Mouse (Mus musculus) right cerebral cortex, adult 2 months (tissue): ENCODE data around the gene Dnaic1.
"Not testable (repeated sequence)": the region's sequence is repeated elsewhere in the genome, so short reads cannot be mapped to it uniquely, and the experiment has no call there.

Experiments
- DNase-seq, 2 experiments: peaks; one replicate each; pipeline ENCODE4 v3.0.0; 2021 to 2022; ENCODE audit warnings: low spot score in 2 of 2

Dnaic1 gene

DNA sequence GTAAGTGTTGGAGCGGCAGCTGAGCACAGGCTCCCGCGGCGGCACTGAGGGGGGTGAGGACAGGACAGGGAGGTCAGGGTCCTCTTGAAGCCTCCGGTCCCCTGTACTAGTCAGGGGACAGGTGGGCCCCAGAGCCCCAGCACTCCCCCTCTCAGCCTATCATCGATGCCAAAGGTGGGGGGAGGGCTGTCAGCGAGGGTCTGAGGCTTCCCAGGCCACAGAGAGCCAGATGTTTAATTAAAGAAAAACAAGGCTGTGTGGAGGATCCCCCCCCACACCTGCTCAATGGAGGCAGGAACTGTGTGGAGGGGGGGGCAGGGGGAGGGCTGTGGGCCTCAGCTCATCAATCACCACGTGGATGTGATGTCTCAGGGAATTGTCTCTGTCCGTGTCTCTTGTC lies 94.0 kb downstream of the Dnaic1 start:
- no peak for DNase-seq

DNA sequence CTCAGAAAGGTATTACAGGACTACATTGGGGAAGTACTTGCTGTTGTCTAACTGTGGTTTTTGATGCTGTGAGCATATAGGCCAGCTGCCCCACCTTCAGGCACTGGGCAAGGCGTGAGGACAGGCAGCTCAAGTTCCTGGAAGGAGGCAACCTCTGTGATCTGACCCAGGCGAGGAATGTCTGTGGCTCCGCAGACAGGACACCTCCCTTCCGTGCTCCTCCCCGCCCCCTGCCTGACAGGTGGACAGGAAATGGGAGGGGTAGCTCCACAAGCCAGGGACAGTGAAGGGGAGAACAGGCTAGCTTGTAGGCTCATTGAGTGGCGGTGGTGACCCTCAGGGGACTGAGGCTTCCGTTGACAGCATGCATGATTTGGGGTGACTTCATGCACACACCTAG lies 95.0 kb downstream of the Dnaic1 start:
- DNase-seq, result no peak

DNA sequence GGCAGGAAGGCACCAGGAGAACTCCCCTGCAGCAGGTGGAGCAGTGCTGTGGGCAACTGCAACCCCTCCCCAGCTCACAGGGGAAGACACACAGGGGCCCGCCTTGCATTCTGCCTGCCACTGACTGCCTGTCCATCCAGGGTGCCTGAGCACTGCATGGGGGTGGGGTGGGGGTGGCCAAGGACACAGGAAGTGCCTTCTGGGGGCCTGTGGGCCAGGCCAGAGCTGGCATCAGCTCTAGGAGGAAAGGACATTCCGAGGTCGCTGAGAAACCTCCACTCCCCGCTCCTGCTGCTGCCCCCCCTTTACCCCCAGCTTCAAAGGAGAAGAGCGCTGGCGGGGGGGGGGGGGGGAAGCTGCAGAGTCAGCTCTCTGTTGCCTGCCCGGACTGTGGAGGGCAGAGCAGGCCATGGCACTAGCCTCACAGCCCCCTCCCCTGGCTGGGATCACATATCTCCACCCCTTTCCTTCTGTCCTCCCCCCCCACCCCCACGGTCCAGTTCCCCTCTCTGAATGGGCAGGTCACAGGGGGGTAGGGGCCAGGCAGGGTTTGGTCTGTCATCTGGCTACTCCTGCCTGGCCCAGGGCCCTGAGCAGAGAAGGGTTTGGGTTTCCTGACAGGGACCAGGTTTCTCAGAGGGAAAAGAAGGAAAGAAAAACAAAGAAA lies 95.6 kb downstream of the Dnaic1 start:
- DNase-seq, result no peak

DNA sequence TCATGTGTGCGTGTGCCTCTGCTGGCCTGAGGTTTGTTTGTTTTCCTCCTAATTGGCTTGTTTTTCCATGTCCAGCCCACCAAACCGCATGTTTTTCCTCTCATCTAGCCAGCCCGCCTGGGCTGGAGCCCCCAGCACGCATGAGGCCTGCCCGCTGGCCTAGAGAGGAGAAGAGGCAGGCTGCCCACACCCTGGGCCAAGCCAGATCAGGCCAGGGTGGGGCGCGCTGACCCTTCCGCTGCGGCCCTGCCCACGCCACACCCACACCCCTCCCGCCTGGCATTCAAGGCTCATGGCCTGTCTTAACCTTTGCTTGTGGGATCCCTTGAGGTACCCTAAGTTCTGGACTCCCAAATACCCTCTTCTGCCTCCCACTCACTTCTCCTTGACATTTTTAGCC lies 97.1 kb downstream of the Dnaic1 start:
- no peak for DNase-seq

- no peak for DNase-seq
These were observed 101.3 kb downstream of the Dnaic1 start for GRCm38 (mm10) chr4:41670836-41671235.

DNA sequence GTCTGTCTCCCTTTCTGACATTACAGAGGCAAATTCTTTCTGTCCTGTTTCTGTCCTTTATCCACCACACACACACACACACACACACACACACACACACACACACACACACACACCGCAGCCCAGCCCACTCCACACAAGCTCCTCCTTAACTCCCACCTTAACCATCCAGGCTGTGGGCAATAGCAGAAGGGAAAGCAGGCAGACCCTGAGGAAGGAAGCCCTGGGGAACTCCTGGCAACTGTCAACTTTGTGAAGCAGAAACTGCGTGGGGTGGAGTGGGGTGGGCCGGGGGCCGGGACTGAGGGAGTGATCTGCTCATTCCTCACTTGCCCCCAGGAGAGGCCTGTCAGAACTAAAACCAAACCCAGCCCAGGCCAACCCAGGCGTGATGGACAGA lies 101.9 kb downstream of the Dnaic1 start:
- no peak for DNase-seq

GRCm38 (mm10) chr4:41671963-41672480 lies 102.4 kb downstream of the Dnaic1 start:
- DNase-seq, result no peak

GRCm38 (mm10) chr4:41672522-41672963 lies 103.0 kb downstream of the Dnaic1 start:
- no peak for DNase-seq

- no peak for DNase-seq
These were observed 103.6 kb downstream of the Dnaic1 start for GRCm38 (mm10) chr4:41673186-41673585.

DNA sequence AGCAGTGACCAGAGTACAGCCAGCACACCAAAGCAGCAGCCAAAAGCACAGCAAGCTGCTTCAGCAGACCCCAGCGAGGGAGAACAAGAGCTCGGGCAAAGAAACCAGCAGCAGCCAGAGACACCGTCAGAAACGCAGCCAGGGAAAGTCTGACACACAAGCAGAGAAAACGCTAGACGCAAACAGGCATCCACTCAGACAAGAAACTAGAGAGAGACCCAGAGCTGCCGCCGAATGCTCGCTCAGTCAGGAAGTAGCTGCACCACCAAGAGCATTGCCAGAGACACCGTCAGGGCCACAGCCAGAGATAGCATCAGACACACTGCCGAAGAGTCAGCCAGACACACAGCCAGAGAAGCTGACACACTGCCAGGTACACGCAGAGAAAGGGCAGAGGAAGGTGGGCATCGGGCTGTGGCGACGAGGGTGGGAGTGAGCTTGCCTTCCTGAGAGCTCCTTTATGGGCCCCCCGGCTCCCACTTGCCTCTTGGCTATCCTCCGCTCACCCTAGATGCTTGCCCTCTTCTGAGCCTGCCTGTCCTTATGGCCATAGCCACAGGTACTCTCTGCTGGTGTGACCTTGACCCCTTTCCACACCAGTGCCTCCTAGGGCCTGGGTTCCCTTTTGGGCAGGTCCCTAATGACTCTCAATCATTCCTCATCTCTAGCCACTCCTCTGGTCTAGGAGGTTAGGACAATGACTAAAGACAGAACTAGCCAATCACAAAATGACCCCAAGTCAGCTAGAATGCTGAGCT lies 106.9 kb downstream of the Dnaic1 start:
- no peak for DNase-seq

- DNase-seq, result no peak
These were observed 107.5 kb downstream of the Dnaic1 start for GRCm38 (mm10) chr4:41677006-41677629.

DNA sequence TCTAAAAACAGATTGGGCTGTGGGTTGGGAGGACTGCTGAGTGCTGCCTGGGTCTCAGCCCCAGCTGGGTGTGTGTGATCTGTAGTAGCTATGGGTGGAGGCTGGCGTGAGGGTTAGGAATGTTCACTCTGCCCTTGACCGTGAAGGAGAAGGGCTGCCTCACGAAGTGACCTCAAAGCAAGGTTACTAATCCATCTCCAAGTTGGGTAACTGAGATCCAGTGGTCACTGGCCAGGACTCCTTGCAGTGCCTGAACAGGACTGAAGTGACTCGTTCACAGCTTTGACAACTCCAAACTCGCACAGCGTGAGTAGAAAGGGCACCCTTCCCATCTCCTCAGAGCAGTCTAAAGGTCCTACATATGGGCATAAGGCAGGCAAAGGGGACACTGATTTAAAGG lies 109.3 kb downstream of the Dnaic1 start:
- DNase-seq, result no peak

GRCm38 (mm10) chr4:41679291-41679690 lies 109.7 kb downstream of the Dnaic1 start:
- DNase-seq, result no peak

DNA sequence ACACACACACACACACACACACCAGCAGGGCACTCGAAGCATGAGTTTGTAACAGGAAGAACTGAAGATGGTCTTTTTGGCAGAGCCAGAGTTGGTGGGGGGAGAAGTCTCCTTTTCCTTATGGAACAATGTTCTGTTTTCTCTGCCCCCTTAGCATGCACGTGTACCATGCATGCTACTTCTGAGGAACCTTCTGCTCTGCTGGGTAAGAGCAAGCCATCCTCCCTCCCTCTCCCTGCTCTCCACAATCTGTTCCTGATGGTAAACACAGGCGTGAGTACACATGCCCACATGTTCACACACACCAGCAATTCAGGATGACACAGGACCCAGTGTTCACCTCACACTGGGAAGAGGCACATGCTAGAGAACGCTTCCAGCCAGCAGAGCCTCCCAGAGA lies 111.6 kb downstream of the Dnaic1 start:
- DNase-seq, result peak; percentile 39 to 41

GRCm38 (mm10) chr4:41681947-41682346 lies 112.4 kb downstream of the Dnaic1 start:
- peak in 1 of 2 experiments; percentile 15 for DNase-seq

DNA sequence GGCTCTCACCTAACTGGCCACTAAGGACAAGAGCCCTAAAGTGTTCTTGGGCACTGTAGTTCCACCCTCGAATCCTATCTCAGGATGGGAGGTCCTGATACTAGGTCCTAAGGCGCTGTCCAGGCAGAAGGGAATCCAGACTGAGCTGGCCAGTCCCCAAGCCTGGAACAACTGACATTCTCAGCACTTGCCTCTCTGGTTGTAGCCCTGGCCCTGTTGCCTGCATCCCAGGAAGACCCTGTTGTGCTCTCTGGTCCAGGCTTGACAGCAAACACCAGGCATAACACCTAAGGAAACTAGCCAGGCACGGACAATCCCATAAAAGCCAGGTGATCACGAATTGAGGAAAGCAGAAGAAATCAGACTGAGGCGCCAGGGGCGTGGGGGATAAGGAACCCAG lies 113.2 kb downstream of the Dnaic1 start:
- no peak for DNase-seq

DNA sequence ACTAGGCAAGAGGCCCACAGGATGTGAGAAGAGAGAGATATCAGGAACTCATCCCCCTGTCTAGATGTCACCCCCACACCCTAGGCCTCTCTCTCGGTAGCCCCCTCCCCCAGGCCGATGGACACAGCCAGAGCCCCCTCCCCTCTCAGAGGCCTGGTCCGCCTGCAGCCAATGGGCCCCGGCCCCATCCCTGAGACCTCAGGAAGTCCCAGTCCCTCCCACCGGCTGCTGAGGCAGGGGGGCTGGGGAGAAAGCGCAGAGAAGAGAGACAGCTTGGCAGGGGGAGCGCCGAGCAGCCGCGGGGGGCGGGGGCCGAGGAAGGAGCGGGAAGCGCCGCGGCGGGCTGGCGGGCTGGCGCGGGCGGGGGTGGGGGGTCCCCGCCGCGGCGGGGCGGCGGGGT lies 113.7 kb downstream of the Dnaic1 start:
- DNase-seq, result not testable (repeated sequence)

- peak in 1 of 2 experiments; percentile 17 for DNase-seq
These were observed 114.8 kb downstream of the Dnaic1 start for GRCm38 (mm10) chr4:41684131-41684930.

GRCm38 (mm10) chr4:41684931-41685453 lies 115.4 kb downstream of the Dnaic1 start:
- DNase-seq, result peak in 1 of 2 experiments; percentile 21

DNA sequence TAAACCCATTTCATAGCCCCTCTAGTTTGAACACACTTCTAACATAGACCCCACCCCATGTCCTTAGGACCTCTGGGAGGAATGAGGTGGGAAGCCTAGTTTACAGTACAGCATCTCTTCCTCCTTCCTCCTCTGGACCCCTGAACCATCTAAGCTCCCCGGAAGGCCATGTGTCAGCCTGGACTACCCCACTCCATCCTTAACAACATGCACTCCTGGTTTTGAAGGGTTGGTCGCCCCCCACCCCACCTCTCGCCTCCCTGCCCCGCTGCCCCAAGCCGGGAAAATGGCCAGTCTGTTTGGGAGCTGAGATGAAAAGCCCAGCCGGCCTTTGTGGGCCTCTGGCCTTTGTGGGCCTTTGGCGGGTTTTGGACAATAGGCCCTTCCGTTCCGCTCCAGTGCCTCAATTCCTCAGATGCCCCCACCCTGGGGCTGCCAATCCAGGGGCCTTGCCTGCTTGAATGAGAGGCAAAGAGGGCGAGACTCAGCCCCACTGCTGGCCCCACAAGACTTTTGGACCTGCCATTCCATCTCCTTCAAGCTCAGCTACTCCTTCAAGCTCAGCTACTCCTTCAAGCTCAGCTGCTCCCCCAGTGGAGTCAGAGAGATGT lies 116.4 kb downstream of the Dnaic1 start:
- peak in 1 of 2 experiments; percentile 25 for DNase-seq
